Mouse (Mus musculus) lung, postnatal 14 days (tissue): Measurements from ENCODE around the gene Lrmda.
A peak's percentile ranks its signal among the peaks of the same experiment; 100 is the strongest.

Experiments used
- DNase-seq: peaks from one replicate; pipeline ENCODE4 v3.0.0; 2021

Gene Lrmda

DNA sequence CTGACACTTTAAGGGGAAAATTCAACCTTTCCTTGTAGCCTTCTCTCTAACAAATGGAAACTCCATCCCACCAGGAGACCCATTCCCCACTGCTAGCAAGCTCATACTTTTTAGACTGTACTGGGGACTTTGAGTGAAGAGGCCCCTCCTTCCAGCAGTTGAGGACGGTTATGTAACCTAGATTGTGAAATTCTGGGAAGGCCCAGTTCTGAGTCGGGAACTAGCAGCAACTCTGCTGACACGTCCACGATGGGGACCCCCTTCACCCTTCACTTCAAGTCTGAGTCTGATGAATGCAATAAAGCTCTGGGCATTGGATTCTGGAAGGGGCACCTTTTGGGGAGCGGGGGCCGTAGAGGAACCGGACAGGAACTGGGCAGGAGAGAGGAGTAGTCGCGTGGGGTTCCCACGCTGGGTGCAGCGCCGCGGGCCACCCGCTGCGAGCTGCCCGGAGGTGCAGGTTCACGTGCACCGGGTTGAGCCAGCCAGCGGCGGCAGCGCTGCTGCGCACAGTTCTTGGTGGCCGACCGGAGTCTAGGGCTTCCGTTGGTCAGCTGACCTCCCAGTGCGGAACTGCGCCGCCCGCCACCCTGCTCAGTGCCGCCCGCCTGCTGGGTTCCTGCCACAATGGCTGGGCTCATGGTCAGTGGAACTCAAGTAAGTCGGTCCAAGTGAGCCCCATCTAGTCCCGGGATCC lies at the start of gene Lrmda:
TSS of gene Lrmda (plus strand) at position 461 of the 697 bp plus-strand sequence.
- peak; percentile 81 for DNase-seq

DNA sequence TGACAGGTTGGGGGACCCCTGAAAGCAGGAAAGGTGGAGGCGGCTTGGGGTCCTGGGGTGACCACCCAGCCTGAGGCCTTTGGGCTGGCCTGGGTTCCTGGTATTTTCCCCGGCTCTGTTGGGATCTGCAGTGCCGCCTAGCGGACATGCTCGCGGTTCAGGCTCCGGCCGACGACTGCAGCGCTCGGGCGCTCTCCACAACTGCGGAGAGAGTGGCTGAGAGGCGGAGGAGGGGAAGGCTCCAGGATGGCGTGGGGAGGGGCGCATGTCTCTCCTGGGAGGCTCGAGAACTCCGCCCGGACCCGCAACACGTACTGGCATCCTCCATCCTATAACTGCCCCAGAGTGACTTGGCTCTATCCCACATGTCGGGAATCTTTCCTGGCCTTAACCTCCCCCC lies 38.0 kb upstream of the Lrmda start:
- DNase-seq, result peak; percentile 91

DNA sequence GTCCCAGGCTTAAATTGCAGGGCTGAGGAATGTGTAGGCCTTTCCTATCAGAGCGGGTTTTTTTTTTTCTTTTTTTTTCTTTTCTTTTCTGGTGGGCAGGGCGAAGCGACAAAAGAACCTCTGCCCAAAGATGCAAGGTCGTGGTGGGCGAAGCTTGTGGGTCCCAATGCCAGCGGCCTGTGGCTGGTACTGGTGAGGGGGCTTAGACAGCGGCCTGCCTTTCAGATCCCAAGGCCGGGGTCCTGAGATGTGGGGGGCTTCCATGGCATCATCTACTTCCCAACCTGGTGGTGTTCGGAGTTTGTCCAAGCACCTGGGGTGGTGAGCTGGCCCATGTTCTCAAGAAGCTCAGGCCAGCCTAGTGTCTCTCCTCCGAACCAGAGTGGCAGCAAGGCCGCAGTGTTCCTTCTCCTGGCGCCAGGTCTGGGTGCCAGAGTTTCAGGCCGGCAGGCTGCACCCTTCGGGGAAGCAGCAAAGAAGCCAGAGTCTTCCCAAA lies 37.4 kb upstream of the Lrmda start:
- peak; percentile 44 for DNase-seq

DNA sequence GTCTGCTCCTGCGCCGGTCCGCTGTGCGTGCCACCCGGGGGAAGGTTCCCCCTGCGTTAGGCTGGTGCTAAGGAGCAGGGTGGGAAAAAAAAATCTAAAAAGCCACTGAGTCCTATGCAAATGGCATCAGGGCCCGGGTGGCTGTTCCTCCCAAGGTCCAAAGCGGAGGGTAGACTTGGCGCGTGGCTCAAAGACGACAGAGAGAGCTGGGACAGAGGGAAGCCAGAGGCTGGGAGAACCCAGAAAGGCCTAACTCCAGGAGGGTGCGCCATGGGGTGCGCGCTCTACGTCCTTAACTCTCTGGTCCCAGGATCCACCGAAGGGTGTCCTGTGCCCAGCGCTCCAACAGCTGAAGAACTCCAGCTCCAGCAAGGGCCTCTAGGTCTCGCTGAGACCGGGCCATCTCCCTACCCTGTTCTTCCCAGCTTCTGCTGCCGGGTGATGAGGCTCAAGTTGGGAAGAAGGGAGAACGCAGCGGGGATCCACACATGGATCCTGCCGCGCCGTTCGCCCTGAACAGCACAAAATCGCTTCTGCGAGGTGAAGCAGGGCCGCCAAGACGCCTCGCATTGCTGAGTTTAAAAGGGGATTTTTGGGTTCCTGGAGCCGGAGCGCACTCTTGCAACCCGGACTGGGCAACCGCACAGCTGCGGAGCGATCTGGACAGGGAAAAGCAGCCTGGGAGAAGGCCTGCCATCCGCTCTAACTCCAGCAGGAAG lies 36.8 kb upstream of the Lrmda start:
- peak; percentile 53 for DNase-seq

DNA sequence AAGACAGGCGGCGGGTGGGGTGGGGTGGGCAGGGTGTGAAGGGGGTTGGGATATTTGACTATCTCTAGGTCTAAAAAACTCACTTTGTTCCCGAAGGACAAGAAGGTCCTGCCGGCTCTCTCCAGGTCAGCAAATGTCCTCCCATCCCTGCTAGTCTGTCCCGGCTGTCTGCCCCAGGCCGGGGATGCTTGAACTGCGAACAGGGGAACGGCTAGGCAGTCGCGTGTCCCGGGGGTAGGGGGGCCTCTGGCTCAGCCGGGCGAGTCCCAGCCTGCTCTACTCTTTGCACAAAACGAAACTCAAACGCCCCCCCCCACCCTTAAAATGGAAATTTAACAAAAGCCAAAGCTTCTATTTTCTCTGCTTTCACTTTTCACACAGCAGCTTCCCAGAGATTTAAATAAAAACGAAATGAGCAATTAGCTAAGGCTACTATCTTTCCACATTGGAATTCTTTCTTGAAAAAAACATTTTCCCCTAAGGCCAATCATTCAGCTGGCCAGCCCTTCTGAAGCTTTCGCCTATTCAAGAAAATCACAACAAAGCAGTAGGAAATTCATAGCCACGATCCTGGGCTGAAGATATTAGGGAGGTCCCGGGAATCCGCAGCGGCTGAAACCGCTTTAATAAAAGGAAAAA lies 36.1 kb upstream of the Lrmda start:
- DNase-seq, result peak; percentile 48

DNA sequence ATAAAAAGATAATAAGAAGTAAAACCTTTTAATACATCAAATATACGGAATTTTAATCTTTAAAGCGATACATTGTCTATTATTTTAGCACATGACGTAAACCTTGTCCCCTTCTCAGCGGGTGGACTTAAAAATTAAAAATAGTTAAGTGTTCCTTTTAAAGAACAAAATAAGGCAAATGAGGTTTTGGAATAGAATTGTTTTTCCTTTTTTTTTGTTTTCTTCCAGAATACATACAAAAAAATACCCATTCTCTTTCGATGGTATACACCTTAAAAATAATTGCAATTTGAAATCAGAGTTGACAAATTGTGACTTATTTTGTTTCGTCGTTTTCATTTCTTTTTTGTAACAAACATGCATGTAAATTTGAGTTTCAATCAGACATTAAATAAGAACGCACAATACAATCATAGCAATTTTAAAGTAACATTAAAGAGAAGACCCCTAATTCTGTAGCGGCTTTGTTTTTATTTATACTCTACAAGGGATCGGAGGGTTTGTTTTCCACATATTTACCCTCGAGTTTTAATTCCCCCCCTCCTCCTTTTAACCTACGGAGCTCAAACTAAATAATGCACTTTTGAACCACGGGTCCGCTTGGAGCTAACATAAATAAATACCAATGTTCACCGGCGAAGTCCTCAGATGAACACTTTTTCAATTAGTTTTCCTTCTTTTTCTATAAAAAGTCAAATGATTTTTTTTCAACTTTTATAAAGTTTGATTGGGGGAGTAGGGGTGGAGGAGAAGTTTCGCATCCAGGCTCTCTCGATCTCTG lies 35.4 kb upstream of the Lrmda start:
- DNase-seq, result no peak

DNA sequence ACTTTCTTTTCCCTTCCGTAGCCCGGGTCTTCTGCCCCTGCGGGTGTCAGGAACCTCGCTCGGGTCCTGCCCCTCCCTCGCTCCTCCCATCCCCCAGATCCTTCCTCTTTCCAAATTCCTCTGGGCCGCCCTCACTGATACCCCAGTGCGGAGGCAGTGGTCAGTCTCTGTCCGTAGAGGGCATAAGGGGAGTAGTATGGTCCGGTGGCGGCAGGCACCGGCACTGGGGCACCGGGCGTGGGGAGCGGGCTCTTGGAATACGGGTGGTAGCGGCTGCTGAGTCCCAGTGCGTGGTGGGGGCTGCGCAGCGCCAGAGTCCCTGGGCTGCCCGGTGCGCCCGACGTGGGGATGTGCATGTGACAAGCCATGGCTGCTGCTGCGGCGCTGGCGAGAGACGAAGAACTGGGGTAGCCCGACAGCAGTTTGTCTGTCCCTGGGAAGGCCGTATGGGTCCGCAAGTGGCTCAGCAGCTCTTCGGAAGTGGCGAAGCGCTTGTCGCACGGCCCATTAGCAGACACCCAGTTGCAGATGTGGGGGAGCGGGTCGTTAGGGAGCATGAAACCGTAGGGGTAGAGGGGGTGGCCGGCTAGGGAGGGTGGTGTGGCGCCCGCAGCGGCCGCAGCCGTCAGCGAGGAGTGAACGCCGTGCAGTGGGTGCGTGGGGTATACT lies 34.6 kb upstream of the Lrmda start:
- peak; percentile 58 for DNase-seq

DNA sequence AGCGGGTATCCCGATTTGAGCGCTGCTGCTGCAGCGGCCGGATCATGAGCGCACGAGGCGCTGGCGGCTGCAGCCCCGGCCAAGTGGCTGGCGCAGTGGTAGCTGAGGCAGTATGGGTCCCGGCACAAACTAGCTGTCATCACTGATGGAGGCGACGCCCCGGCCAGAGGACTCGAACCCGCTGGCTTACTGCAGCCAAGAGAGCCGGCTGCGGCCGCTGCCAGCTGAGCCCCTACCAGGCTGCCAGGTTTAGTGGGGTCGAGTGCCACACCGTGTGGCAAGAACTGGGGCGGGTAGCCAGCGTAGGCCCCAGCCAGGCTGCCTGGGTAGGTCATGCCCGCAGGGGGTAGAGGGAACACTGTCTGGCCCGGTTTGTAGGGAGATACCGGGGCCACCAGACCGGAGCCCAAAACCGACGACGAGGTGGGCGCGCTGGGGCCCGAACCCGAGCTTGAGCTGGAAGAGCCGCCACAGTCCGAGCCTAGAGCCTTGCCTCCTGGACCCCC lies 34.0 kb upstream of the Lrmda start:
- peak; percentile 48 for DNase-seq

DNA sequence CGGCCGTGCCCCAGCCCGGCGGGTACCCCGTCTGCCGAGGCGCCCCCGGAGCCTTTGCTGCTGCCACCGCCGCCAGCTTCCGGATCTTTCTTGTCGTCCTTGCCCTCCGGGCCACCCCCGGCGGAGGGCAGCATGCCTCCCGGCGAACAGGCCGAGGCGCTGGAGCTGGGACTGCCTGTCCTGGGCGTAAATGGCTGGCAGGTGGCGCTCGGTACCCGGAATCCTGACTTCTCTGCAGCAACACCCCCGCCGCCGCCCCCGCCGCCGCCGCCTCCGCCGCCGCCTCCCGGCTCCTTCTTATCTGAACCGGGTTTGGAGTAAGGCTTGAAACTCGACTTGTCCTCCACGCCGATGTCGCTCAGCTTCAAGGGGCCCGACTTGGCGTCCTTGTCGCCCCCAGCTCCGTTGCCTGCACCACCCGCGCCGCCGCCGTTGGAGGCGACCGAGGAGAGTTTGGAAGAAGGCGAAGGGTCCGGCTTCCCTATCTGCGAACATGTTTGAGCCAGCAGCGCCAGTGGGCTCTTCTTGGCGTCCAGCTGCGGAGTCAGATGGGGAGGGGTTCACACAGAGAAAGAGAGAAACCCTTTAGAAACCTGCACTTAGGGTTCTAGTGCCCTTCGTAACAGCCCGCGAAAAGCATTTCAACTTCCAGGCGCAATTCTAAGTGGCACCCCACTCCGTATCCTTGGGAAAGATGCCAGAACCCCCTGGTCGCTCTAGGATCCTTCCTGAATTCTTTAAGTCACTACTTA lies 33.4 kb upstream of the Lrmda start:
- peak; percentile 91 for DNase-seq

DNA sequence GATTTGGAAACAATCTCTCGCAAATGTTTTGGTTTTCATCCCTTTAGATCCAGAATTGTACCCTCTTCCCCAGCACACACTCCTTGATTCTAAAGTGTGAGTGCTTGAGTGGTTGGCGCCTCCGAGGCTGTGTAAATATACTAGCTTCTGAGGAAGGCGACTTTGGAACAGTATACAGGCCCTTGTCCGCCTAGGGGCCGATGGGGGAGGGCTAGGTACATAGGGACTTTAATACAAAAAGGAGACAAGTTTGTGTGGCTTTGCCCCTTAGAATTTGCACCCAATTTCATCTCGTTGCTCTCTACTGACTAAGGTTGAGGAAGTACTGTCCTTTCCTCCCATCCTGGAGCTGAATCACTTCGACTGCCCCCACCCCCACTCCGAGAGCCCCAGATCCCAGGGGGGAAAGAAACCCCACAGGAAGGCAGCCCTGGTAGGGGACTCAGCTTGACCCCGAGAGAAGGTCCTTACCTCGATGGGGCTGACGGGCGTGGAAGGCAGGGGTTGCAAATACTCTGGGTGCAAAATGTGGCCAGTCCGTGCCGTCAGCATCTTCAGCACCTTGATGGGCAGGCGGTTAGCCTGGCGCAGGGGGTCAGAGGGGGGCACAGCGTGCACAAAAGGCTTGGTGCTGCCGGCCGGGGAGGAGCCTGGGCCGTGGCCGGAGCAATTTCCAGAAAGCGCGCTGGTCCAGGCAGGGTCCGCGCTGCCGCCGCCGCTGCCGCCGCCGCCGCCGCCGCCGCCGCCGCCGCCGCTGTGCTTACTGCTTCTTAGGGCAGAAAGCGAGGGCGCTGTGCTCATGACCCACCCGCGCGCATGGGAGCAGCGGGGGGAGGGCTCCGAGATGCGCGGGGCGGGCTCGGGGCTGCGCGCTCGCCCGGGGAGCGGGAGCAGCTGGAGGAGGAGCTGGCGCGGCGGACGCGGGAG lies 32.5 kb upstream of the Lrmda start:
- peak; percentile 69 for DNase-seq

DNA sequence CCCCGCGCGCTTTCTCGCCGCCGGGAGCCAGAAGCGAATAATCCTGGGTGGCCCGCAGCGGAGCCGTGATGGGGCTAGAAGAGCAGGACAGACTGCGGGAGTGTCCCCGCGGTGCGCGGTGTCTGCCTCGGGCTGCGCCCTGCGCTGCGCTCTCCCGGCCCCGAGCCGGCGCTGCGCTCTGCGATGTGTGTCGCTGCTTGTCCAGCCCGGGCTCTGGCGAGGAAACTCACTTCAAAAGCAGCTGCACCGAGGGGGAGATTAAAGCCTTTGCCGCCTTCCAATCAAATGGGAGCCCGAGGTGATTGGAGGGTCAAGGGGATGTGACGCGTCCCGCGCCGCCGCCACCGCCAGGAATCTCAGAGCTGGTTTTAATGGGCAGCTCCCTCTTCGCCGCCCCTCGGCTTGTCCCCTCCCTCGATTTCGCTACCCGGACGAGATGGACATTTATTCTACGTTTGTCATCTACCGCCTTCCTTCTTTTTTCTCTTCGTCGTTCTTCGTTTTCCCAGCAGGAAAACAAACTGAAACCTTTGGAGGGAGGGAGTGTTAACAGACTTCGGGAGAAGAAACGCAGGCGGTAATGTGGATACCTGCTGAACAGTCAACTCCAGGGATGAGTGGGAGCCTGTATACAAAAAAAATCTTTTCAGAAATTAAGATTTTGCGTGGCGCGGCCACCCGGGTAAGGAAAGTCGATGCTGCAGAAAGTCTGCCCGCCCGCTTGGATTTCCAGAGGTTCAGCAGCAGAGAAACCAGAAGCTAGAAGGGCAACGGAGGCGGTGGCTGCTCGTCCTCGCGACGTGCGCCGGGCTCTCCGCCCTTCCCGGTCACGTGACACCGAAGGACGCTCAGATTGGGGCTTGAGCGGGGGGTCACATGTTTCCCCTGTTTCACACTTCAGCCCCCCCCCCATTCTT lies 31.6 kb upstream of the Lrmda start:
- peak; percentile 97 for DNase-seq

DNA sequence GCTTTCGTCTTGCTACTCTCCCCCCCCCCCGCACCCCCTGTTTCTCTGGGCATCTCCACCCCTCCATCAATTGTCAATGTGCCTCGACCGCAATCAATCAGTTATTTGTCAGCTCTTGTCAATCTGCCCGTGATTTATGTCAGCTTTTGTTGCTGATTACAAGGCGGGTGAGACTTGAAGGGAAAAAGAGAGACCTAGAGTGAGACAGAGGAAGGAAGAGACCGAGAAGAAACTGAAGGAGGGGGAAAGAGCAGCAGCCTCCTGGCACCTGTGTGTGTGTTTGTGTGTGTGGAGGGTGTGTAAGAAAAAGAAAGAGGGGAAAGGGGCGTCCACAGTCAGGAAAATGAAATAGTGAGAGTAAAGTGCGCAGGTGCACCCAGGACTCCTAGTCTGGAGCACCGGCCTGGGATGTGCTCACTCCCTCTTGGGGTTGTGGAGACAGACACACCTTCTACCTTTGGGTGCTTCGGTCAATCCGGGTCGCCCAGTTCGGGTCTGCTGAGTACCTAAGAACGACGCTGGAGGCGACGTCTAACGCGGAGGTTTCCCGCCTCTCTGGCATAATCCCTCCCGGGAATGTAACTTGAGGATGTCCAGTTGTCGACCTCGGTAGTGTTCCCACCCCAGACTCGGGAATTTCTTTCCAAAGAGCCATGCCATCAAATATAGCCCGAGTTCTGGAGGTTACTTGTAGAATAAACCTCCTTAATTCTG lies 30.8 kb upstream of the Lrmda start:
- DNase-seq, result peak; percentile 50

DNA sequence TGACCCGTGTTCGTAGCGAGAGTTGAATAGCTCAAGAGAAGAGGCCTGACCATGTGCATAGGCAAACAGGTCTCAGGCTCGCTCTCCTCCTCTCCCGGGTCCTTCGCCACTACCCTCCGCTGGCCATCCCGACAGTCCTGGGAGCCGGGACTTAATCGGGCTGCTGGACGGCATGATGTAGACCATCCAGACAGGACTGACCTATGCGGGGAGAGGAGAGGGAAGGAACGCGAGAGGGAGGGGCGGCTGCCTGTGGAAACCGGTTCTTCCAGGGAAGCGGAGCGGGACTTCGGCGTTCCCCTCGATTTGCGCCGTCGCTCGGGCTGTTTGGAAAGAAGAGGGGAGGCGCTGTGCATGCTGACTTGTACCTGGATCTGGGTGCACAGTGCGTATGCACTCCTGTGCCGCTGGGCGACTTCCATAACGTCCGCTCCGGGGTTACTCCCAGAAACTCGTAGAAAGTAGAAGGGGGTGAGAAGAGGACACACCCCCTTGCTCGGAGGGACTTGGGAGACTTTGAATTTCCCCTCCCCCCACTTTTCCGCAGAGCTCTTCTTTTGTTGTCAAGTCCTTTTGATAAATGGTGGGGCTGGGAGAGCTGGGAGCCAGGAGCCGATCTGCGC lies 30.1 kb upstream of the Lrmda start, which contains the start of gene Zfp503:
TSS of gene Zfp503 (minus strand) at position 311 of the 623 bp plus-strand sequence.
- DNase-seq, result peak; percentile 67

DNA sequence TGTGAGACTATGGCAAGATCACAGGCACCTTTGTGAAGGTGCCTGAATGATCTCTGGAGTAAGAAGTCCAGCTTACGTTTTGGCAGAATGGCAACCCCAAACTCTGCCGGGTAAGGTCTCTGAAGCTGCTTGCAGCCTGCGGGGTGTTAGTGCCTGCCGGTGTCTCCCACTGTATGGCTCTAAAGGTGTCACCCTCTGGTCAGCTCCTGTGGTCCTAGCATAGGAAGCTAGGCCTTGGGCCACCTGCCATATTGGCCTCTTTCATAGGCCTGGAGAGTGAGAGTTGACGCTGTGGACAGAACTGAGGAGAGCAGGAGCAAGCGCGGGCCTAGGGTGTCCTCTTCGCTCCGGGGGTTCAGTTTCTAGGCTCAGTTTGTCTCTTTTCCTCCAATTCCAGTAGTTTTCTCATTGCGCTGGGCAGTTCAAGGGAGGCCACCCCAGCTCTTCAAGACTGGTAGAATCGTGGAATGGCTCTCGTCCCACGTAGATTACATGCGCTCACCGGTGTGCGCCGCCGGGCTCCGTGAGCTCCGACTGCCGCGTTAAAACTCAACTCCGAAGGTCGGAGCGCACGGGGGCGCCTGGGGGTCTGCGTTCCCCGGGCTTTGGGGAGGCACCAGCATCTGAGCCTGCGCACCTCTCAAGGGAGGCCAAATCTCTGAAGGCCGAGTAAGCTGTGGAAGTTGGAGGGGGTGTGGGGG lies 29.0 kb upstream of the Lrmda start:
- DNase-seq, result peak; percentile 49

DNA sequence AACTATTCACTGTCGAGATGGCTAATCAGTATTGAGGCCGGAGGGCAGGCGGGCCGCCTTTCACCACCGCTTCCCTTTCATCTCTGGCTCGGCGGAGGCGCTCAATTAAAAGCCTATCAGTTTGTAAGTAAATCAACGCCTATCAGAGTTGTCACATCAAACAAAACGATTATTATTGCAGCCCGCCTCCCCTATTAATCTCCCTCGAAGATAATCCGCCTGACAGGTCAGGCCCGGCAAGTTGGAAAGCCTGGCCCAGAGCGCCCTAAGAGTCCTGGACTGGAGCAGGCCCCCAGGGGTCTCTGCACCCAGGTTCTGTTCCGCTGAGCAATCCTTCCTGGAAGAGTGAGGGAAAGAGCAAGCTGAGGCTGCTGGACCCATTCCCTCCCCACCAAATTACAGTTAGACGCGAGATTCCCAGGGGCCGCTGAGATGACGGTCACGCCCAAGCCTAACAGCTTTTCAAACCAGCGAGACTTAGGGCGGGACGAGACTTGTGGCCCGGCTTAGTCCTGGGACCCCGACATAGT lies 28.2 kb upstream of the Lrmda start:
- DNase-seq, result peak; percentile 68

DNA sequence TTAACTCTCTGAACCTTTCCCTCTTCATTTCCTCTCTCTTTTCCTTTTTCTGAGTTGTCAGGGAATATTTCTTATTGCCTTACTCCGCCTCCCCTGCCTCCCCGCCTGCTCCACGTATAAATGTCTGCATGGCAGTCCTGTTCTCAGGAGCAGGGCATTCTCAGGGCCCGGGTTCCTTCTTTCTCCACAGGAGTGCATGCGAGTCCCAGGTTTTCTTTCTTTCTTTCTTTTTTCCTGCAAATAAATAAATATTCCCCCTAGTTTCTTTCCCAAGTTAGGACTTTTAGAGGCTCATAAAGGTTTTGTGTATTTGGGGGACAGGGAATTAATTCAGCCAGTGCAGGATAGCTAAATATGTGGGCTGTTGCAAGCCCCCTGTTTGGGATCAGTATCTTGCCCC lies 27.7 kb upstream of the Lrmda start:
- no peak for DNase-seq

DNA sequence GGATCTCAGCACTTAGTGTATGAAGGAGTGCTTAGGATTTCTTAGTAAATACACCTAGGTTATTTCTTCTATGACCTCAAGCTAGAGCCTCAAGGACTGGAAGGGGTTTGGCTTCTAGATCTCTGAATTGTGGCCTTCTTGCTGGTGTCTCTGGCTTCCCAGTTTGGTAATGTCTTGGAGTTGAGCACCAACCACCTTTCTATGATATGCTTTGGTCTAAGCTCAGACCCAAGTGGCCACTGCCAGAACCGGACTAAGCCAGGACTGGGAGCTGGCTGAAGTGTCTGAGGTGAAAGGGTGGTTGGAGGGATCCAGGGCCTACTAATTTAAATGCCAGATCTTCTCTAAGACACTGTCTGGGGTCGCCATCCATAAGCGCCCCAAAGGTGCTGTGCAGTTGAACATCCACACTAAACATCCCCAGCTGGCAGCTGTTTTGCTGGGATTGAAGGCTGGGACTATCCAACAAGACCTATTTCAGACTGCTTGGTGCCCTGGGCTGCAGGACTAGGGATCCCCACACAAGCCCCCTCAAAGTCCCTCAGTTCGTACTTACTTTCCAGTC lies 27.1 kb upstream of the Lrmda start:
- DNase-seq, result no peak
